Mouse (Mus musculus): ENCODE data around the gene Rpl27a.
A peak's percentile ranks its signal among the peaks of the same experiment; 100 is the strongest.

Rpl27a gene

GRCm38 (mm10) chr7:109518838-109519696 is at the start of gene Rpl27a:
Gene Rpl27a, plus strand, starts transcription at chr7:109519147.
- DNase-seq: peak; percentile 99

- no peak for DNase-seq
These were observed 48.2 kb upstream of the Rpl27a start for GRCm38 (mm10) chr7:109470700-109471099.

DNA sequence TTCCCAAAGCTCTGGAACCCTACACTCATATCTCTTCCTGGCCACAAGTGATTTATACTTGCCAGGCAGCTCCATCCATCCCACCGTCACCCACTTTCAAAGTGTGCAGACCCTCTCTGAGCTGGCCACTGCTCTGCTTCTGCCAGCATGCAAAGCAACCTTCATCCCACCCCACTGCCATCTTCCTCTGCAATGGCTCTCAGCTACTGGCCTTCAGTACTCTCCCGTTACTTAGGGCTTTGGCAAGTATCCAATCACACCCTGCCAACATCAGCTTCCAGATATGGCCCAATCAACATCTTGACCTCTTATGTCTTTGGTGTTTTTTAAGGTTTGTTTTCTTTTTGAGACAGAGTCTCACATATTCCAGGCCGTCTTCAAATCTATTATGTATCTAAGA is 41.0 kb upstream of the Rpl27a start:
- no peak for DNase-seq

- peak; percentile 9 for DNase-seq
These were observed 38.2 kb upstream of the Rpl27a start for GRCm38 (mm10) chr7:109480765-109481197.

DNA sequence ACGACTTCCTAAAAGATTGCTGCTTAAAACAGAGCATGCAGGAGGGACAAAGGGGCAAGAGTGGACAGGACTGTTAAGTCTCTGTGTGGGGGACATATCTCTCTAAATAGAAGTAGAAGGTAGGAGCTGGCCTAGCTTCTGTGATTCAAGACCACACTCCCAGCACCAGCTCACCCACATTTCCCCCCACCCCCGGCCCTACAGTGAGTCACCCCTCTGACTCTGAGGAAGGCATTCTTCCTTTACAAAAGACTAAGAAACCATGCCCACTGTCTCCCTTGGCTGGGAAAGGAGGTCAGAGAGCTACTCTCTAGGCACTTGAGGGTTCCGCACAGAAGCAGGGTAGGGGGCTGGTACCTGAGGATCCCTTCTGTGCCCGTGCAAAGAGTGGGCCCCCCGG is 34.7 kb upstream of the Rpl27a start:
- DNase-seq: no peak

DNA sequence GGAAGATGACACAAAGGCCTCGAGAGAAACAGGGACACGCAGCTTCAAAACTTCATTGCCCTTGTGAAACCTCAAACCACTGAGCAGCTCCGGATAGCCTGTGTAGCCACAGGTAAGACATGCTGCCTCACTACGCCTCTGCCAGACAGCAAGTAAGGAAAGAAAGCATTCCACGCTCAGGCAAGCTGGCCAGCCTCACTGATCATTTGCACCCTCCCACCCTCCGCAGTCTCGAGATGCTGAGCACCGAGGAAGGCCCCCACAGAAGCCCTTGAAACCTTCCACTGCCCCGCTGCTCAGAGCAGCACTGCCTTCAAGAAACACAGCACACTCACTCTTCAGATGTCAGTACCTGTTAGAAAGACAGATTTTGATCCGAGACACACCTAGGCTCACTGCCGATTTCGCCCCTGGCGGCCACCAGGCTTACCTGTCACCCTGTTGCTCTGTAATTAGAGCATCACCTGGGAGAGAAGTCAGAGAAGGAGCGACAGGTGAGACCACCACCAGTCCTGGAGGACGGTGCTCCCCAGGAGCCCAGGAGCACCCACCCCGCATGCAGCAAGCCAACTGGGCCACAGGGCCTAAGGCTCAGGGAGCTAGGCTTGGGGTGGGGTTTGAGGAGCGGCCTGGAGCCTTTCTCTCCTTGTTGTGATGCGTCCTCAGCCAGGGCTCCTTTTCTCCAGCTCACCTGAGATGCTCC is 26.2 kb upstream of the Rpl27a start:
- no peak for DNase-seq

- no peak for DNase-seq
These were observed 25.3 kb upstream of the Rpl27a start for GRCm38 (mm10) chr7:109493319-109494316.

GRCm38 (mm10) chr7:109497507-109497906 is 21.4 kb upstream of the Rpl27a start:
- DNase-seq: no peak

GRCm38 (mm10) chr7:109507119-109507518 is 11.8 kb upstream of the Rpl27a start:
- peak; percentile 14 for DNase-seq

GRCm38 (mm10) chr7:109507572-109507971 is 11.4 kb upstream of the Rpl27a start:
- DNase-seq: no peak

DNA sequence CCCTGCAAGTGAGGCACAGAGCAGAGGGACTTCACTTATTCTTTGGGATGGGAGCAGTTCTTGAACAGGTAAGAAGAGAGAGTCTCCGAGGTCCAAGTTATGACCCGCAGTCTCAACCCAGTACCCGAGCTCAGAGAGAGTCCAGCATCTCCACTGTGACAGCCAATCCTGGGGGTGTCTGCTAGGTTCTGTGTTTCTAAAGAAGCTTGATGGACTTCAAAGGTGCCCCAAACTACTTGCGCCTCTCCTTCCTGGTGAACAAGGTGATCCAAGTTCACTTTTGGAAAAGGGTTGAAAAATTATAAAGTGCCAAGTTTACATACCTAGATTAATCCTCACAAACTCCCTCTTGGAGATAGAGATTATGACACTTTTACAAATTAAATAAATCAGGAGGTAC is 10.9 kb upstream of the Rpl27a start, which contains the start of gene Trim66:
Gene Trim66, minus strand, starts transcription at position 101 of the 400 bp plus-strand sequence.
- no peak for DNase-seq

DNA sequence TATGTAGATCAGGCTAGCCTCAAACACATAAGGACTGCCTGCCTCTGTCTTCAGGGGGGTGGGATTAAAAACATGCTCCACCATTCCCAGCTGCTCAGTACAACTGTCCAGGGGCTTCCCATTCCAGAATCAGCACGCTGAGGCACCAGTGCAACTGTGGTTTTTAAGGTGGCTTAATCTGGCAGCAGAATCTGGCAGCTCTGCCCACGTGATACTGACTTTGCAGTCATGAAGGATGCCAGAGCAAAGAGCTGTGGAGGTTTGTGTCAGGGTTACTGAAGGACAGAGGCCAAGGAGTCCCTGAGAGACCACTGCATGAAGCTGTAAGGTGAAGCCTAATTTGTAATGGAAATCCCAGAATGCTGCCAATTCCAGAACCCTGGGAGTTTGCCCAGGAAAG is 8.1 kb upstream of the Rpl27a start:
- no peak for DNase-seq

- no peak for DNase-seq
These were observed 7.1 kb upstream of the Rpl27a start for GRCm38 (mm10) chr7:109511838-109512237.

DNA sequence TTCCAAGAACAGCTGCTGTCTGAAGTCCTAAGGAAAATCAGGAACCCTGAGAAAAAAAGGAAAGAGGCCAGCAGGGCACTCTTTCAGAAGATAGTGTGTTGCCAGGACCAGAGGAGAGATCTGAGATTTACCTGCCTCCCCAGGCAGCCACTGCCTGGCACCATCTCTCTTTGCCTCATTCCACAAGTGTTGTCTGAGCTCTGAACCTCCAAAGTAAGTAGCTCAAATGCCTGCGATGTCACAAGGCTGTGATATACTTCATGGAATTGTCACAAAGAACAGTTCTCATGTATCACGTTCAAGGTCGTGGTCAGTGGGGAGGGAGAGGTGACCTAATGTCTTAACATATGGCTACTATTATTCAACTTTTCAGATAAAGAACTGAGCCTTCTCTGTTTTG is 2.4 kb upstream of the Rpl27a start:
- DNase-seq: no peak

GRCm38 (mm10) chr7:109518036-109518681 is 788 bp upstream of the Rpl27a start:
- no peak for DNase-seq

GRCm38 (mm10) chr7:109519936-109520335 is 989 bp downstream of the Rpl27a start:
- no peak for DNase-seq

DNA sequence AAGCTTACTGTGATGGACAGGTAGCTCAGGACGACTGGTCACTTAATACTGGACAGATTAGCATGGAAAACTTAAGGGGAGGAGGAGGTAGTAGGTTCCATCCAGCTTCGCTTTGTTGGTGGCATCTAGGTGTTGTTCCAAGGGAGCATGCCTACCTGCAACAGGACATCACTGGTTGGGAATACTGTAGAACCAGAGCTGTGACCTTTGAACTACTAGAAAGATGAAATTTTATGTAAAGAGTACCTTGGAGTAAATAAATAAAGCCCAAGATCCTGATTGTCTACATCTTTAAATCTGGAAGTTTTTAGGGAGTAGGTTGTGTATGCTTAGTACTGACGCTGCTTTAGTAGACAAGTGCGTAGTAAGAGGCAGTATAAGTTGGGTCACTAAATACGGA is 3.1 kb downstream of the Rpl27a start:
- DNase-seq: no peak

GRCm38 (mm10) chr7:109523304-109523703 is 4.4 kb downstream of the Rpl27a start:
- DNase-seq: no peak

GRCm38 (mm10) chr7:109523741-109524441 is 4.9 kb downstream of the Rpl27a start:
- DNase-seq: no peak

DNA sequence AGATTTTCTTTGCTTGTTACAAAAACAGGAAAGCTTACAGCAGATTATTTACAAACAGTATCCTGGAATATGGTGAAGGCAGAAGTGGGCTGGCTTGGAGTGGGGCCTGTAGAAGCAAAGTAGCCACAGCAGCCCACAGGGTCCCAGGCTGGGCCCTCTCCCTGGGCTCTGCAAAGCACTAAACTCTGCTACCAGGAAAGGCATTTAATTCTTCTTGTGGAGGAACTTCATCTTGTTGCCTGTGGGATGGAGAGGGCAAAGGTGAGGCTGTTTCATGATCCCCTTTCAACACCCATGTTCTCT is 5.4 kb downstream of the Rpl27a start:
- DNase-seq: no peak

GRCm38 (mm10) chr7:109524763-109525162 is 5.8 kb downstream of the Rpl27a start:
- no peak for DNase-seq

All from thymus, postnatal 14 days (tissue).